Mouse (Mus musculus) urinary bladder, postnatal 0 days (tissue): ENCODE measurements around the gene Spsb1. TPM values are rescaled to one million over a fixed set of nuclear protein-coding genes. Genes with fewer than 3 reads are reported as not detected.

ENCODE experiments used
- polyA plus RNA-seq: library from polyadenylated mRNA; unstranded; fragments of >200 nt; fragmentation: Nextera tagmentation; extraction: Ambion mirVana; gene quantifications from 2 replicates; pipeline ENCODE4 v1.2.1, GENCODE M21; 2015

Spsb1 gene
- 58.9 and 87.3 TPM in 2 replicates for polyA plus RNA-seq

DNA sequence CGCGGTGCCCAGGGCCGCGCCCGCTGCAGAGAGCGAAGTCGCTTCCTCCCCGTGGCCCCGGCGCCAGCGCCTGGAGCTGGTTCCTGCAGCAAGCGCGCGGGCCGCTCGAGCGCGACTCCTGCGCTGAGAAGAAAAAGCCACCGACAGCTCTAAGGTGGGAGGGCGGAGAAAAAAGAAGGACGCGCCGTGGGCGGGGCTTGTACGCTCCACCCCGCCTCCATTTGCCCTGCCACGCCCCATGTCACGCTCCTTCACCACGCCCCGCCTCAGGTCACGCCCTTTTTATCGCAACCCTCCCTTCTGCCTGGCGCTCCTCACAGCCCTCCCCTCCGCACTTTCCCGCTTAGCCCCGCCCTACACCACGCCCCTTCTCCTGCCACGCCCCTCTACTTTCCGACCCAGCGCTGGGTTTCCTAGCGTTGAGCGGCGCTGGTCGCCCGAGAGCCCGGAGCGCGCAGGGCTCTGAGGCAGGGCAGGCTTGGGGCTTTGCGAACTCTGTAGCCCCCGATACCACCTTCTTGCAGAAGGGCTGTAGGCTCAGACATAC is at the start of gene Spsb1:
Spsb1 (minus strand) TSS at position 151 of the 547 bp plus-strand sequence.

Other genes starting within 250 kb of the Spsb1 start
- gene Tmem201, start 217.0 kb downstream of the Spsb1 start, polyA plus RNA-seq: 12.2 and 13.0 TPM in 2 replicates
- 5.2 and 5.5 TPM in 2 replicates for gene Slc25a33, start 180.8 kb downstream of the Spsb1 start, polyA plus RNA-seq
- gene H6pd, start 54.0 kb upstream of the Spsb1 start, polyA plus RNA-seq: 21.9 and 23.2 TPM in 2 replicates
- 0.42 and 0.67 TPM in 2 replicates for gene Gpr157, start 132.3 kb upstream of the Spsb1 start, polyA plus RNA-seq
- 0.23 and 0.54 TPM in 2 replicates for gene Slc2a5, start 164.2 kb upstream of the Spsb1 start, polyA plus RNA-seq
- not detected in 2 replicates for gene Slc2a7, start 193.9 kb upstream of the Spsb1 start, polyA plus RNA-seq
- 0.36 and 3.3 TPM in 2 replicates for gene Car6, start 246.3 kb upstream of the Spsb1 start, polyA plus RNA-seq